ENCODE assay signal across 9 mouse cellular contexts in the genomic region with DNA sequence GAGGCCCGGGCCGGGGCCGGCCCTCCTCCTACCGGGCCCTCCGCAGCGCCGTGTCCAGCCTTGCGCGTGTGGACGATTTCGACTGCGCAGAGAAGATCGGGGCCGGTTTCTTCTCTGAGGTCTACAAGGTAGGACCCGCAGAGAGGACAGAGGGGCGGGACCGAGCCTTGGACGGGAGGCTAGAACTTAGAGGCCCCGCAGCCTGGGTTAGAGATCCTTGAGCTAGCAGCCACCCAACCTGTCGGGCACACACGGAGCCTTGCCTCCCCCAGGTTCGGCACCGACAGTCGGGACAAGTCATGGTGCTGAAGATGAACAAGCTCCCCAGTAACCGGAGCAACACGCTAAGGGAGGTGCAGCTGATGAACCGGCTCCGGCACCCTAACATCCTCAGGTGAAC. TPM values are rescaled to one million over a fixed set of nuclear protein-coding genes. Genes with fewer than 3 reads are reported as not detected.
A peak's percentile ranks its signal among the peaks of the same experiment; 100 is the strongest.
DNase-seq lines count a peak whose midpoint lies in the region; ATAC-seq and TF ChIP-seq lines count a peak whose summit lies in the region.
"Had no signal": no experiment of that assay in that cellular context is flagged by ENCODE, and none has a peak within 500 bp of the region (broad histone marks: within the 10 kb centered on the region; RNA-seq: fewer than 3 reads in every experiment).

No protein-coding gene starts in this region.

- H3K27me3 ChIP-seq in heart, embryonic 16.5 days (ENCODE audit: control insufficient read depth, insufficient read depth, low read length) = no peaks in the 10 kb centered on the region
- H3K27me3 ChIP-seq in liver, embryonic 11.5 days (replicated peaks; ENCODE audit: control insufficient read depth, insufficient read depth, low read length) = no peaks in the 10 kb centered on the region; the same call in none of the 2 replicates
- no peaks in the 10 kb centered on the region for H3K27me3 ChIP-seq in small intestine, adult 2 months (ENCODE audit: control insufficient read depth, insufficient read depth, low read length)

- H3K4me3 ChIP-seq in heart, embryonic 16.5 days (ENCODE audit: low read length) = peak overlapping the region; percentile 91
- peak overlapping the region; percentile 72 for H3K4me3 ChIP-seq in liver, embryonic 11.5 days (ENCODE audit: low read depth, low read length)
- H3K4me3 ChIP-seq in small intestine, adult 2 months (ENCODE audit: low read depth, low read length) = peak overlapping the region; percentile 74

- H3K27ac ChIP-seq in heart, embryonic 16.5 days (ENCODE audit: low read length) = peak overlapping the region; percentile 99
- H3K27ac ChIP-seq in liver, embryonic 11.5 days (ENCODE audit: low read depth, low read length) = 0 out of 2 replicates have a peak overlapping the region, but pooled peaks have one; percentile 4
- no peak overlapping the region for H3K27ac ChIP-seq in small intestine, adult 2 months (ENCODE audit: insufficient read depth, low read depth, low read length)

- H3K36me3 ChIP-seq in heart, embryonic 16.5 days (ENCODE audit: control insufficient read depth, insufficient read depth) = peaks cover 24% of the 10 kb centered on the region
- H3K36me3 ChIP-seq in liver, embryonic 11.5 days (ENCODE audit: control insufficient read depth, insufficient read depth, low read length) = peaks cover 2% of the 10 kb centered on the region; the same call in 1 of the 2 replicates
- H3K36me3 ChIP-seq in small intestine, adult 2 months (ENCODE audit: control insufficient read depth, insufficient read depth, low read length) = peaks cover 28% of the 10 kb centered on the region

- 2% methylated on average over 28 of the region's 28 CpGs for WGBS in heart, embryonic 16.5 days
- 4% methylated on average over 28 of the region's 28 CpGs for WGBS in liver, embryonic 11.5 days
- under 1% methylated on average over 28 of the region's 28 CpGs for WGBS in small intestine, adult 2 months

- H3K4me2 ChIP-seq in heart, embryonic 16.5 days (ENCODE audit: low read depth, low read length) = peak overlapping the region; percentile 97
- H3K4me2 ChIP-seq in liver, embryonic 11.5 days = peak overlapping the region; percentile 88

- H3K9ac ChIP-seq in heart, embryonic 16.5 days (ENCODE audit: low read length) = peak overlapping the region; percentile 99
- peak overlapping the region; percentile 84 for H3K9ac ChIP-seq in liver, embryonic 11.5 days (ENCODE audit: low read depth, low read length)

- H3K9me3 ChIP-seq in heart, embryonic 16.5 days (replicated peaks; ENCODE audit: control insufficient read depth, low read length) = no peaks in the 10 kb centered on the region
- no peaks in the 10 kb centered on the region for H3K9me3 ChIP-seq in liver, embryonic 11.5 days (ENCODE audit: control insufficient read depth, low read length)

- H3K4me1 ChIP-seq in heart, embryonic 16.5 days (ENCODE audit: control insufficient read depth, insufficient read depth, low read length) = peaks cover 9% of the 10 kb centered on the region
- H3K4me1 ChIP-seq in liver, embryonic 11.5 days (replicated peaks; ENCODE audit: control insufficient read depth, insufficient read depth, low read length) = 0 out of 2 replicates have a peak, but pooled peaks cover 8% of the 10 kb centered on the region
- peaks cover 3% of the 10 kb centered on the region; the same call in 1 of the 2 replicates for H3K4me1 ChIP-seq in small intestine, adult 2 months (ENCODE audit: control insufficient read depth, insufficient read depth, insufficient read length, low read length)

- peak; percentile 34 for DNase-seq in adrenal gland, adult 8-10 months
- DNase-seq in adrenal gland, adult 18-20 months (ENCODE audit: low spot score in 2 of 2) = no peak
- DNase-seq in thymus, postnatal 0 days (ENCODE audit: low spot score) = peak; percentile 19
- DNase-seq in thymus, postnatal 10 days (ENCODE audit: low spot score in 2 of 2) = no peak
- DNase-seq in liver, embryonic 11.5 days (ENCODE audit: low spot score) = no peak
- DNase-seq in gastrocnemius, adult 8-10 months (ENCODE audit: low spot score in 2 of 2) = no peak

- ATAC-seq in heart, embryonic 16.5 days (replicated peaks; ENCODE audit: extremely low read depth, insufficient read depth, low FRiP score) = peak; percentile 5
- no peak for ATAC-seq in liver, embryonic 11.5 days (replicated peaks; ENCODE audit: low FRiP score)

- no peak for TF ChIP-seq CTCF in small intestine, adult 2 months (IDR thresholded peaks at IDR 0.05; ENCODE audit: extremely low read depth, insufficient read length, insufficient replicate concordance, low read depth, low read length)

- no peak for TF ChIP-seq POLR2A in small intestine, adult 2 months (IDR thresholded peaks at IDR 0.05; ENCODE audit: low read depth, low read length)

RNA-seq across cellular contexts. Expression of a gene that starts 1.8 kb away (rescaled TPM):
- total RNA-seq in adrenal gland, adult 8-10 months (2022) = 10 to 100 TPM; 55.1 to 64.9 (median 59.3) TPM
- total RNA-seq in adrenal gland, adult 18-20 months (2021) = 10 to 100 TPM; 67.6 to 72.3 TPM
- 2.1 and 2.8 TPM in 2 replicates for polyA plus RNA-seq in thymus, postnatal 0 days (2015; fragmentation: Nextera tagmentation; extraction: Ambion mirVana)
- polyA plus RNA-seq in heart, embryonic 16.5 days (2015; fragmentation: Nextera tagmentation; extraction: Ambion mirVana) = 1.6 and 4.9 TPM in 2 replicates
- 4.3 TPM in 2 replicates for polyA plus RNA-seq in liver, embryonic 11.5 days (2014; fragmentation: Nextera tagmentation; extraction: Ambion mirVana)
- 45.8 and 77.6 TPM in 2 replicates for polyA plus RNA-seq in small intestine, adult 2 months (2012; rRNA removed)
- 10 to 100 TPM; 53.4 to 69.3 (median 59.4) TPM for total RNA-seq in gastrocnemius, adult 8-10 months (2022)

RNA-seq across cellular contexts. Expression of a gene that starts 10.9 kb away (rescaled TPM):
- total RNA-seq in adrenal gland, adult 8-10 months (2022) = 1 to 10 TPM; 1.6 to 5.6 (median 4.9) TPM
- 1 to 10 TPM; 2.6 to 2.8 TPM for total RNA-seq in adrenal gland, adult 18-20 months (2021)
- 6.4 and 6.6 TPM in 2 replicates for polyA plus RNA-seq in thymus, postnatal 0 days (2015; fragmentation: Nextera tagmentation; extraction: Ambion mirVana)
- 3.2 and 4.3 TPM in 2 replicates for polyA plus RNA-seq in heart, embryonic 16.5 days (2015; fragmentation: Nextera tagmentation; extraction: Ambion mirVana)
- polyA plus RNA-seq in liver, embryonic 11.5 days (2014; fragmentation: Nextera tagmentation; extraction: Ambion mirVana) = 1.2 and 1.3 TPM in 2 replicates
- polyA plus RNA-seq in small intestine, adult 2 months (2012; rRNA removed) = 2.8 and 11.4 TPM in 2 replicates
- total RNA-seq in gastrocnemius, adult 8-10 months (2022) = not detected

RNA-seq across cellular contexts. Expression of a gene that starts 14.6 kb away (rescaled TPM):
- not detected for total RNA-seq in adrenal gland, adult 8-10 months (2022)
- not detected for total RNA-seq in adrenal gland, adult 18-20 months (2021)
- polyA plus RNA-seq in thymus, postnatal 0 days (2015; fragmentation: Nextera tagmentation; extraction: Ambion mirVana) = 0.14 and 0.19 TPM in 2 replicates
- 0.21 and 0.31 TPM in 2 replicates for polyA plus RNA-seq in heart, embryonic 16.5 days (2015; fragmentation: Nextera tagmentation; extraction: Ambion mirVana)
- polyA plus RNA-seq in liver, embryonic 11.5 days (2014; fragmentation: Nextera tagmentation; extraction: Ambion mirVana) = not detected in 2 replicates
- polyA plus RNA-seq in small intestine, adult 2 months (2012; rRNA removed) = 0.24 TPM in 1 of 2 replicates, not detected in the other
- total RNA-seq in gastrocnemius, adult 8-10 months (2022) = not detected

RNA-seq across cellular contexts. Expression of a gene that starts 40.0 kb away (rescaled TPM):
- under 1 TPM in 1 of 4 experiments, not detected in 3; 0.48 TPM for total RNA-seq in adrenal gland, adult 8-10 months (2022)
- total RNA-seq in adrenal gland, adult 18-20 months (2021) = under 1 TPM in 1 of 2 experiments, not detected in 1; 0.38 TPM
- polyA plus RNA-seq in thymus, postnatal 0 days (2015; fragmentation: Nextera tagmentation; extraction: Ambion mirVana) = 138 and 168 TPM in 2 replicates
- polyA plus RNA-seq in heart, embryonic 16.5 days (2015; fragmentation: Nextera tagmentation; extraction: Ambion mirVana) = 2.0 and 3.9 TPM in 2 replicates
- polyA plus RNA-seq in liver, embryonic 11.5 days (2014; fragmentation: Nextera tagmentation; extraction: Ambion mirVana) = not detected in 2 replicates
- 0.96 and 1.9 TPM in 2 replicates for polyA plus RNA-seq in small intestine, adult 2 months (2012; rRNA removed)
- not detected for total RNA-seq in gastrocnemius, adult 8-10 months (2022)
- total RNA-seq: left cerebral cortex, postnatal 10 days had no signal

RNA-seq across cellular contexts. Expression of a gene that starts 49.2 kb away (rescaled TPM):
- 10 to 100 TPM; 60.5 to 81.9 (median 64.0) TPM for total RNA-seq in adrenal gland, adult 8-10 months (2022)
- 10 to 100 TPM; 49.7 to 58.0 TPM for total RNA-seq in adrenal gland, adult 18-20 months (2021)
- 85.1 and 92.8 TPM in 2 replicates for polyA plus RNA-seq in thymus, postnatal 0 days (2015; fragmentation: Nextera tagmentation; extraction: Ambion mirVana)
- polyA plus RNA-seq in heart, embryonic 16.5 days (2015; fragmentation: Nextera tagmentation; extraction: Ambion mirVana) = 76.9 and 81.5 TPM in 2 replicates
- 60.3 and 60.5 TPM in 2 replicates for polyA plus RNA-seq in liver, embryonic 11.5 days (2014; fragmentation: Nextera tagmentation; extraction: Ambion mirVana)
- polyA plus RNA-seq in small intestine, adult 2 months (2012; rRNA removed) = 365 and 503 TPM in 2 replicates
- 10 to 100 TPM; 19.2 to 34.9 (median 25.5) TPM for total RNA-seq in gastrocnemius, adult 8-10 months (2022)

Comparison
In these comparisons a context has a peak if more than half of its experiments do, and no peak if none do; other contexts are left out.
1. DNase-seq: peak in adrenal gland, adult 8-10 months (single experiment) and thymus, postnatal 0 days (single experiment); none in adrenal gland, adult 18-20 months (0 of 2), thymus, postnatal 10 days (0 of 2), liver, embryonic 11.5 days (single experiment) and gastrocnemius, adult 8-10 months (0 of 2).
2. Peak in every context shown above with its lines, with median percentiles within 50 percentile points of each other: H3K4me3 ChIP-seq.